Mouse (Mus musculus) left cerebral cortex, postnatal 14 days (tissue): ENCODE measurements at regions not wholly inside any gene's neighbourhood (a gene's known extent, or its start where the extent isn't known, plus 50 kb on each side); places are given as distances from the start of the nearest gene placed in this dataset.
"Not testable (repeated sequence)": the region's sequence is repeated elsewhere in the genome, so short reads cannot be mapped to it uniquely, and the experiment has no call there.

Experiments used
- DNase-seq, 2 experiments: peaks; one replicate each; pipeline ENCODE4 v3.0.0; 2021 to 2022; ENCODE audit warnings: low spot score in 2 of 2, mixed read lengths in 1 of 2
- intact Hi-C: fragments of 180-260 bp; cut with DNase I; formaldehyde crosslinking; loops from one replicate; pipeline ENCODE4 v1.15.1; 2025

DNA sequence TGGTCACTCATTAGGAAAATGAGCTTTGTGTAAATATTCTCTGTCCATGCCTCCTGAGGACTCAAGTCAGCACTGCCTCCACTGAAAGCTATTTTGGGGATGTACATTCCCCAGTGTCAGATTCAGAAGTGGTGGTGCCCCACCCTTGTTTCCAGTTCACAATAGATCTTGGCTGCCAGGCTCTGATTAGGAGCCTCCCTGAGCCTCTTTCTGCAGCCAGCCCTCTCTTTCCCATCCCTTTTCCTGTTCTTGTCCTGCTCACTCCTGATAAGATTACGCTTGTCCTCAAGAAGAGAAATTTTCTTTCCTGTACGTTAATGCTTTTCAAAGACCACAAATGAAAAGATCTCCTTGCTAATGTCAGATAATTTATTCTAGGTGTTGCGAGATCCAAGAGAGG lies 465.2 kb downstream of the Ets1 start:
- intact Hi-C loops: no loop called here
- no peak for DNase-seq

DNA sequence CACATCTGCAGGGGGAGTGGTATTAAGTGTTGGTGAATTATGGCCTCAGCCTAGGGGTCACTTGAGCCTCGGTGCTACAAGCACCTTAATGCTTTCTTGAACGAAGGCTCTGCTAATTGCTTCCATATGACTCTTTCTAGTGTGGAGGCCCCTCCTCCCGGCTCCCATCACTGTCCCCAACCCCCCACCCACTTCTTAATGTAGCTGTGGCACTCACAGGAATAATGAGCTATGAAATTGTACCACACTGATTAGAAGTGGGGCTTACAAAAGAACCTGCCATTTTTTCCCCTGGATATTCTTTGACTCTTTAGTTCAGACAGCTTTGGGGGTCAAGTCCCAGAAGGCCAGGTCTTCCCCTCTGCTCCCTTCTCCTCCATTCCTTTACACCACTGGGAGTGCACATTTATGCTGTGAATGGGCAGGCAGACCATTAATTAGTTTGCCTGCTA lies 468.6 kb downstream of the Ets1 start:
- no peak for DNase-seq
- intact Hi-C loops: no loop called here

- DNase-seq: no peak
- intact Hi-C loops: no loop called here
These were observed 487.8 kb downstream of the Ets1 start for GRCm38 (mm10) chr9:33123841-33124240.

GRCm38 (mm10) chr9:33152186-33152585 lies 516.2 kb downstream of the Ets1 start:
- no peak for DNase-seq

GRCm38 (mm10) chr9:33168159-33168558 lies 532.1 kb downstream of the Ets1 start:
- intact Hi-C loops: no loop called here
- DNase-seq: peak; percentile 5 to 8

More at GRCm38 (mm10) chr9:33152186-33152585, 516.2 kb downstream of the Ets1 start:
- intact Hi-C loops: no loop called here

- DNase-seq, intact Hi-C loops: not testable (repeated sequence)
These were observed 533.1 kb downstream of the Ets1 start for GRCm38 (mm10) chr9:33169093-33169492.

- intact Hi-C loops: no loop called here
These were observed 544.0 kb downstream of the Ets1 start for GRCm38 (mm10) chr9:33180066-33180465.

GRCm38 (mm10) chr9:33187187-33187586 lies 551.2 kb downstream of the Ets1 start:
- intact Hi-C loops: no loop called here
- DNase-seq: no peak

More at GRCm38 (mm10) chr9:33180066-33180465, 544.0 kb downstream of the Ets1 start:
- DNase-seq: no peak

DNA sequence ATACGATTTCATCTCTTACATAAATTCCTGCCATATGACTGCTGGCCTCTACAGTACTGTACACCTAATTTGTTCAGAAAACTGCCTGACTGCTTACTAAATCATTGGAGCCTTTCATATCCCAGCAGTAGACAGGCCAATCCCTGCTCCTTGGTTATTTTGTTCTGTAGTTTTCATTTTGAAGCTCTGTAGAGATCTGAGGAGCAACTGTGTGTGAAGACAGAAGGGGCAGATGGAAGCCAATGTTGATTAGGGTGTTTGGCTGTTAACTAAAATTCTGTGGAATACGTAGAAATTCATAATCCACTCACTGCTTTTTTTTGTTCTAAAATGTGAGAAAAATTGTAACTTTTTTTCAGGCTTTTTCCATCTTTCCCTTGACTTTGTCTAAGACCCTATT lies 573.1 kb downstream of the Ets1 start:
- DNase-seq: no peak
- intact Hi-C loops: no loop called here

- DNase-seq: no peak
- intact Hi-C loops: no loop called here
These were observed 578.5 kb downstream of the Ets1 start for GRCm38 (mm10) chr9:33214523-33214922.

- peak; percentile 10 for DNase-seq
These were observed 585.0 kb downstream of the Ets1 start for GRCm38 (mm10) chr9:33220981-33221380.

GRCm38 (mm10) chr9:33222066-33222805 lies 586.2 kb downstream of the Ets1 start:
- intact Hi-C loops: no loop called here
- no peak for DNase-seq

More at GRCm38 (mm10) chr9:33220981-33221380, 585.0 kb downstream of the Ets1 start:
- intact Hi-C loops: no loop called here

DNA sequence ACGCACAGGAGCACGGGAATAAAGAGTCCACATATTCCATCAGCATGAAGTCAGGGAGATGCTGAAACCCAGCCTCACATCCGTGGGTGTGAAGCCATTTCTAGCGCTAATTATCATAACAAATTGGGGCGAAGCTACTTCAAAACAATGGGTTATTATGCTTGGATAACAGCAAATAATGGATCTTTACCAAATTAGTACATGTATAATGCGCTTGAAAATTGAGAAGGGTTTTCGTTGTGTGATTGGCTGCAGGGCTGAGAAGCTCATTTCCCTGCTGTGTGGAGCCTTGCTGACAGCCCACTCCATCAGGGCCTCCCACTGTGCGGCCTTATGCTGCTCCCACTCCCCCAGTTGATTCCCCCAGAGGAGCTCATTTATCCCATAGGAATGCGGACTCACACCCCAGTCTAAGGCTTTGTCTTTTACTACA lies 597.7 kb downstream of the Ets1 start:
- DNase-seq: no peak
- intact Hi-C loops: no loop called here

DNA sequence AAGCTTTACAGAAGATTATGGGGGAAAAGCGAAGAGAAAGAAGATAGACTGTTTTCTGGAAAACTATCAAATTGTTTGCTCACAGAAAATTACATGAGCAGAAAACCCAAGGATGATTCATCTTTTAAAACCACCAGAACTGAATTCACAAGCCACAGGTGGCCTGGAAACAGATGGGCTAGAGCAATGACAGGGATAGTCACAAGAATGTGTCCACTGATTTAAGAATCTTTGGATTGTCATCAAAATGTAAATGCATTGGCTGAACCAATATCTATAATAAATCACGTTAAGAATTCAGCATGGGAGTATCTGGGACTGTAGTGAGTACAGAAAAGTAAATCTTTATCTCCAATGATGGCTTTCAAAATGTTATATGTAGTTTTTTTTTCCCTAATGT lies 602.2 kb downstream of the Ets1 start:
- intact Hi-C loops: no loop called here
- no peak for DNase-seq

- DNase-seq: no peak
These were observed 602.8 kb downstream of the Ets1 start for GRCm38 (mm10) chr9:33238846-33239245.

DNA sequence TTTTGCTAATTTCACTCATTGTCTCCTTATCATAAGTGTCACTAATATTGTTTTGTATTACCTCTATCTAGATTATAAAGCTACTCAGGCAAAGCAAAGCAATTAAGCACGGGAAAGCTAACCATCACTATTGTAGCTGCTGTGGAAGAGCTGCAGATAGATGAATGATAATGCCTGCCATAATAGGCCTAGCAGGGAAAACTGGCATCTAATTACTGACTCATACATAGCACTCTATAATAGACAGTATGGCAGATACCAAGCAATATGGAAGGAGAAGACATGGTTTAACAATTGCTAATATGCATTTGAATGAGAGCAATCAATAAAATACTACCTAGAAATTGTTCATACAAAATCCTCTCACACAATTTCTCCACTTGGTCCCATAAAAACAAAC lies 604.5 kb downstream of the Ets1 start:
- intact Hi-C loops: loop anchor here (10.0 kb wide), 1 partner anchor 836 kb away; no protein-coding TSS in a partner anchor
- DNase-seq: no peak

More at GRCm38 (mm10) chr9:33238846-33239245, 602.8 kb downstream of the Ets1 start:
- intact Hi-C loops: no loop called here

DNA sequence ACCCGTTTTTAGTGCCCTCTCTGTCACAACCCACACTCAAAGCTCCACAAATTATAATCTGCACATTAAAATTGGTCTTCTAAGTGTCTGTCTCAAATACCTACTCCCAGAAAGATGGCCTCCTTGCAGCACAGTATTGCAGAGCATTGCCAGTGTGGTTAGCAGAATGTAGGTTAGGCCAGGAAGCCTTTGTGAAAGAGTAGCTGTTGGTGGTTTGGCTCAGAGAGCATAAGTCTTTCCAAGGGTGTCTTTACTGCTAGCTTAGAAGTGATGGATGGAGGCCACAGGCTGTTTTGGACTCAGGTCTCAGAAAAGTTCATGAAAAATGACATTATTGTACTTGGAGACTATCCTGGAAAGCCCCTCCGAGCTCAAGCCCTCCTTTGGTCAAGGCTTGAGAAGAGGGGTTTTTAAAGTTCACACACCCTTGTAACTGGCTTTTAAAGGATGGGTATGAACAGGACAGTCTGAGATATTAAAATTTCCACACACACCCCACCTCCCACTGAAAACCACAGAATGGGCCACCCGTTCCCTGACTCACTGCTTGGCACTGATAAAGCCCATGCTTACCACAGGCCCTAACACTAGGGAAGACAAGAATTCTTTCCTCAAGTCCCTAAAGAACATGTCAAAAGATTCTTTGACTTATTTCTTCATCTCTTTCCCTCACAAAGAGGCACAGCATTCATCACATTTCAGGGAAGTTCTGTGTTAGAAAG lies 605.1 kb downstream of the Ets1 start:
- intact Hi-C loops: loop anchor here (10.0 kb wide), 1 partner anchor 836 kb away; no protein-coding TSS in a partner anchor
- DNase-seq: no peak

GRCm38 (mm10) chr9:33246932-33247331 lies 610.9 kb downstream of the Ets1 start:
- intact Hi-C loops: loop anchor here (2.0 to 10.0 kb wide), 4 partner anchors 150 to 975 kb away; no protein-coding TSS in a partner anchor
- DNase-seq: peak; percentile 41 to 79

- intact Hi-C loops: loop anchor here (2.0 kb wide), 1 partner anchor 1229 kb away; no protein-coding TSS in a partner anchor
- no peak for DNase-seq
These were observed 622.2 kb downstream of the Ets1 start for GRCm38 (mm10) chr9:33258241-33258640.

DNA sequence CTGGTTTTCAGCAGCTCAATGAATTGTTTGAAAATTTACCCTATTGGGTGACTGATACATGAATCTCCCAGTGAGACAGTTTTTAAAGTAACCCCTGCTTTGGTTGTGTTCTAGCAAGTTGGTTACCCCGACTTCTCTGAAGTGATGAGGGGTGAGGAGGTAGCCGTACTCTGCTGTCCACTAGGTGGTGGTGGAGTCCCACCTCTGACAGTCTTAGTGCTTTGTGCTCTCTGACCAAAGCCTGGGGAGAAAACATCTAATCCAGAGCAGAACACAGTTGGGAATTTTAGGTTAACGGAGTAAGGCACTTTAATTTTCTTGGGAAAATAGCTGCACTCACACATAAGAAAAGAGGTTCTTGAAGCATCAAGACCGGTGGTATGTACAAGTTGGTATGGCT lies 624.1 kb downstream of the Ets1 start:
- intact Hi-C loops: loop anchor here (2.0 kb wide), 1 partner anchor 1759 kb away; no protein-coding TSS in a partner anchor
- DNase-seq: peak; percentile 61 to 76
